Mouse (Mus musculus) cerebral cortex, adult 2 months (tissue): ENCODE results near the gene Eva1a.

Source experiments
- WGBS: fragments of 180-500 bp; shearing (Covaris S2); methylation state at CpG from one replicate; pipeline ENCODE4 v1.1.7; 2018; 5-methylcytosine and 5-hydroxymethylcytosine counted together

Eva1a gene

DNA sequence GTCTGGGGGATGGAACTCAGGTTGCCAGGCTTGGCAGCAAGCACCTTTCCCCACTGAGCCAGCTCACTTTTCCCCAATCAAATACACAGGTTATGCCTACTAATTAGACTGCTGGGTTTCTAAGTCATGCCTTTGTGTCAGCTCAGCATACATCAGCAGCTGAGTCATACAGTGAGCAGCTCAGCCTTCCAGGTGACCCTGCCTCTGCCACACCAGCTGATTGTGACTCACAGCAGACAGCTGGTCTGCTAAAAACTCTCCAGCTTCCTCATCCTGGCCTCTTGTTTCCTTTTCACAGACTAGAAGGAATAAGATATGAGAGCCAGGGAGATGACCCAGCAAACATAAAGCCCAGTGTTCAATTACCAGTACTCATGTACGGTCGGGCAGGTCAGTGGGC is 84.3 kb downstream of the Eva1a start:
- 85% methylated on average over 2 of the region's 2 CpGs for WGBS

DNA sequence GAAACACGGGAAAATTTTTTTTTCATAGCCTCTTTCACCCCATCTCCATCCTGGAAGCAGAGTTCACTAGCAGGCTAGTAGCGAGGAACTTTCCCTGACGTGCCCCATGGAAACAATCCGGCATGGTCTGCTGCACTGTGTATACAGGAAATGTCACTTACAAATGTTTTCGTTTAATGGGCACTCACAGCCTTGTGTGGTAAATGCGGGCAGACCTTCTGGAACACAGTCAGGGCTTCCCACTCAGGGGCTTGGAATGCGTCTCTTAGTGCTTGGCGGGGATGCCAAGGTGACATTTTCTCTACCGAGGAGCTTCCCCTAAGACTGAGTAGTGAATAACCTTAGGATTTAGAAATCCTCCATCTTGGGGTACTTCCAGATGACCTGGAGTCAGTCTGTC is 87.0 kb downstream of the Eva1a start:
- 66% methylated on average over 9 of the region's 9 CpGs for WGBS

DNA sequence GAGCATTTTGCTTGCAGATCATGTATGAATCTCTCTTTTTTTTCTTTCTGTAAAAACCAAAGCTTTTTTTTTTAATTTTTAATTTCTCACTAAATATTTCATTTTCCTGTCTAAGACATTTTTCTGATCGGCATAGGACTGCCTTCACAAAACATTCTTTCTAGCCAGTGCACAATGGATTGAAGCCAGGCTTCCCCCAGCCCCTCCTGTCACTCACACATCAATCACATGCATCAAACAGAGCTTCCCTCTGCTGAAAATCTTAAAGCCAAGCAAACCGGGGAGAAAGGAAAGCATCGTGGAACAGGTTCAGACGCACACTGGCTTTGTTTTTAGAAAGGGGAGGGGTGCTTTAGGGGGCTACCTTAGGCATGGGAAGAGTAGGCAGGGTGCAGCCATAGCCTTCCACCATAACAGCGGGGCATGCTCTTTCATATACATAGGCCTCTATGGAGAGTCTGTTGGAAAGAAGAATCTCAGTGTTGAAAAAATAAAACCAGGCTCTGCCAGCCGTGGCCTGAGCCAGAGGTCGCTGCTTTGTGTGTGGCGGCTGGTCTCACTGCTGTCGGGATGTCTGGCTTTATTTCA is 88.9 kb downstream of the Eva1a start:
- WGBS: 59% methylated on average over 9 of the region's 9 CpGs

DNA sequence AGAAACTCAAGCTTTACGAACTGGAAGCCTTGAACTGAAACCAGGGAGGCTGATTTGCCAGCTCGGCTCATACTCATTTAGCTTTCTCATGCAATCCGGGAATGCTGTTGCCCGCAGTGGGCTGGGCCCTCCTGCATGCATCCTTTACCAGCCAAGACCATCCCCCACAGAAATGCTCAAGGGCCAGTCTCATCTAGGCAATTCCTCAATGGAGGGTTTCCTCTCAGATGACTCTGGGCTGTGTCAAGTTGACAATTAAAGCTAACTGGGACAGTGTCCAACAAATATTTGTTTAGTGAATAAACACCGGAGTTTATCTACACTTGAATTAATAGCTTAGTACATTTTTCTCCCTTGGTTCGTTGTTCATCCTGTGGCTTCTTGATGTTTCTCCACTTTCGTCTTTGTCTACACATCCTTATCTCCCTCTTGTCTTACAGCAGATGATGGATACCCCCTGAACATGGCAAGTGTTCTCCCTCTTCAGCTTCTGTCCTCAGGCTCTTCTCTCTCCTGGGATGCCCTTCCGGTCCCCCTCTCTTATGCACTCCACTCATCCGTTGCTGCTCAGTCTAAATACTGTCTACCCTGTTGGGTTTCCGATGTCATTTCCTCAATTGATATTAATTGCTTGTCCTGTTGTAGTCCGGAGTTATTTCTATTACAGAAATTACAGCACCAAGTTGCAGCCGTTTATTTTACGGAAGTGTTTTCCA is 92.2 kb downstream of the Eva1a start:
- 80% methylated on average over 13 of the region's 13 CpGs for WGBS

DNA sequence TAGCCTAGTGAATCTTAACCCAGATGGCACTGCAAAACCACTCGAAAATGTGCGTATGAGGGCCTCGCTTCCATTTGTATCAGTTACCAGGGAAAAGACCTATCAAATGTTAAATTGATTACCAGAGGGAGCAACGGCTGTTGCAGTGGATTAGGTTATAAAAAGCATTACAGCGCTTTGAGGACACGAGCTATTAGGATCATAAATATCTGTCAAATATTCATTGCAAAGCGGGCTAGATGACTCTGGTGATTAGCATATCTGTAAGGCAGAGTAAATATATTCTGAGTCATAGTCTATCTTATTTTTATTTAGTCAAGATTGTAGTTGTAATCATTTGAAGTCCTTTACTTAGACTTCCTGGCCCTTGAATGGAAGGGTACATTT is 92.7 kb downstream of the Eva1a start:
- 90% methylated on average over 7 of the region's 7 CpGs for WGBS

DNA sequence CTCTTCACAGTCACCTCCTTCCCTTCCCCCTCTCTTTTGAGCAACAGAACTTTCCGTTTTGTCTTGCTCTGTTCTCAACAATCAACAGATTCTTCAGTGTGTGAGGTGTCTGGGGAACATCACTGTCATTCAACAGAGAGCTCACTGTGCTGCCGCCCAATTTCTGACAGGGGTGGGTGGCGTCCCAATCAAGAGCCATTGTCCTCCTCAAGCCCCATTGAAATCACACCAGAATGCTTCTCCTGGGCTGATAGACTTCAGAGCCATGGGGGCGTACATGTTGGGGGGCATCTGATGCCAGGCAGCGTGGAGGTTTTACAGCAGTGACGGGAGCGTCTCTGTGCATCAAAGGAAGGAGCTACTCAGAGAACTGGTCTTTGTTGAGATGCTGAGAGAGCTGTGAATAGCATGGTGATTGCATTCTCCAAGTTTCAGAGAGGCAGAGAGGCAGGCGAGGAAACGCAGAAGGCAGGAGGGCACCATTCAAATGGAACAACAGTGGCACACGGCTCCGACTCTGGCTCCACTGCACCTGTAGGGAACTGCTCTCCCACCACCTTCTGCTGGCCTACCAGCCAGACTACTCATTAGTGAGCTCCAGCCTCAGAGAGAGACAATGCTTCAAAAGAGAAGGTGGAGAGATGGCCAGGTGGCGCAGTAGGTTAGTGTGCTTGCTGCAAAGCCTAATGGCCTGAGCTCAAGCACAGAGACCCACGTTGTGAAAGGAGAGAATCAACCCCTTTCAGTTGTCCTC is 95.3 kb downstream of the Eva1a start:
- 66% methylated on average over 13 of the region's 13 CpGs for WGBS
